Mouse (Mus musculus): ENCODE measurements around the gene Olig3.
"Not testable (repeated sequence)": the region's sequence is repeated elsewhere in the genome, so short reads cannot be mapped to it uniquely, and the experiment has no call there.

Olig3 gene

DNA sequence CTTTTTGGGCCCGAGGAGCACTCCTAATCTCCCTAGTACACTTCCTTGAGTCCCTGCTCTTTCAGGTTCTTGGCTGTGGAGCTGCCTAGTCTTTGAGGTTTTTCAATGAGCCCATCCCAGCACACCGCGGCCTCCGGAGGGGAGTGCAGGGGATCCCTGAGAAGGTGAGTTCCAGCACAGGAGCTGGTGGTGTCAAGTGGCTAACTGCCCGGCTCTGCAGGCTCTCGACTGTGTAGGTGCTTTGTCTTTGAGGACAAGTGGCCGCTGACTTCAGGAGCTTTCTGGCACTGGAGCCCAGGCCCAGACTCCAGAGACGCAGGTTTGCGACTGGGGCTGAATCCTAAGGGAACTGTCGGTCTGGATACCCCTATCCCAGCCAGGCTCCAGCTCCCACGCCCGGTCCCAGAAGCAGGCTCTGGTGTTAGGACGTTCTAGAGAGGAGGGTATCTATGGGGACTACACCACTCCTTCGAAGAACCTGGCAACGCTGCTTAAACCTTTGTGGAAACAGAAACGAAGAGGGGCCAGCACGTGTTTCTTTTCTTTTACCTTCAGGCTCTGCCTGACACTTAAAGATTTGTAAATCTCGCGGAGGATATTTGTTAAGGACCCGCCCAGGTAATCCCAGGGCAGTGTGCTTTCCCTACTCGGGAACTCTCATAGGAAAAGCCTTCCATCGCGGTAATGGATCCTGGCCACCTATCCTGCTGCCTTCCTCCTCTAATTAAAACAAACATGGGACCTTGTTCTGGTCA, 5.4 kb downstream of the Olig3 start:
- DNase-seq (ENCODE audit: low spot score in 2 of 2), result no peak

DNA sequence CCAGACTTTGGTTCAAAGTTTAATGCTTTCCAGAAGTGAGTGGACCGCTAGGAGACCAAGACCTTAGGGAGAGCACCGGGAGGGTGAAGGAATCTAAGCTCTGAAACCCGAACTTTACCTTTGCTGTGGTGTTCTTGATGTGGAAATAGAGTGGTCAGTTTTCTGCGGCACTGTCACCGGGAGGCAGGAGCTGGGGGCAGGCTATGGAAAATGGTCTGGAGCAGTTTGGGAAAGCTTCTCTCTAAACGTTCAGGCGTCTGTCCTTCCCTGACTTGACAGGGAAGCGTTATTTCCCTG, 5.9 kb downstream of the Olig3 start:
- no peak for DNase-seq (ENCODE audit: low spot score in 2 of 2)

DNA sequence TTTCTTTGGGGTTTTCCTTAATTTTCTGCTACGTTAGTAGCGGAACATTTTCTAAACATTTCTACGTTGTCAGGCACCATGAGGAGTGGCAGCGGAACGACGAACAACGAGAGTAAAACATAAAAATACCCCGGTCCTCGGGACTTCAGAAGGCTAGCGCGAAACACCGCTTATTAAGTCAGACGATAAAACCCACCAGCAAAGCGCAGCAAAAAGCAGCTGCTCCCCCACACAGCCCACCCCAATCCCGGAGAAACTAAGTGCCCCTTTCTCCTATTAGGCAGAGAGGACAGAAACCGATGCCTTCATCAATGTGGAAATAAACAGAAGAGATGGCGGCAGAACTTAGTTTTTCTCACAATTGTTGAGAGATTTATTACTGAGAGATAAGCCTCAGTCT, 6.5 kb downstream of the Olig3 start:
- DNase-seq (ENCODE audit: low spot score in 2 of 2), result no peak

DNA sequence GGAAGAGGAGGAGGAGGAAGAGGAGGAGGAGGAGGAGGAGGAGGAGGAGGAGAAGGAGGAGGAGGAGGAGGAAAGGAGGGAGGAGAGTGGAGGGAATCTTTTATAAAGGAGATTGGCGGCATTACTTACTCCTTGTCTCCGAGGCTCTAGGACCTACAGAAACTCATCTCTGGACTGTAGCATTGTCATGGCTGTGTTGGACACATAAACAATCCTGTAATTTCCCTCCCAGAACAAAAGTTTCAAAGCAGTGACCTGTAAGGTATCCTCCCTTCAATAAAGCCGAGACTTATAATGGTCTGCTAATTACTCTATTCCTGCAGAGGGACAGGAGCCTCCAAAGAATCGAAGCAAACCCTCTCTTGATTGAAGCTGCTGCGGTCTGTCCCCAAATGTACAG, 7.0 kb downstream of the Olig3 start:
- DNase-seq (ENCODE audit: low spot score in 2 of 2), result no peak

DNA sequence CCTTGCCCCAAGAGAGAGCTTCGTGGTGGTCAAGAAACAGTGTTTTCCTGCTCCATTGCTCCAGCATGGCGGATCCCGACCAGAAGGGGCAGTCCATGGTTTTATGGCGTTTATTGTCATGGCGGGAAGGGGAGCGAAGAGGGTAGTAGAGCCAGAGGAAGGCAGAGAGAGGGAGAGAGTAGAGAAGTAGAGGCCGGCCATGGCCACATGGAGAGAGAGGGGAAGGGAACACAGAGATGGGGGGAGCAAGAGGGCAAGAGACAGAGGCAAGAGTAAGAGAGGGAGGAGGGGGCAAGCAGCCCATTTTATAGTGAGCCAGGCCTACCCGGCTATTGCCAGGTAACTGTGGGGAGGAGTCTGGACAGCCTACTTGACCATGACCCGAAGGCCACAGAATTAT, 12.8 kb downstream of the Olig3 start:
- no peak for DNase-seq (ENCODE audit: low spot score in 2 of 2)

DNA sequence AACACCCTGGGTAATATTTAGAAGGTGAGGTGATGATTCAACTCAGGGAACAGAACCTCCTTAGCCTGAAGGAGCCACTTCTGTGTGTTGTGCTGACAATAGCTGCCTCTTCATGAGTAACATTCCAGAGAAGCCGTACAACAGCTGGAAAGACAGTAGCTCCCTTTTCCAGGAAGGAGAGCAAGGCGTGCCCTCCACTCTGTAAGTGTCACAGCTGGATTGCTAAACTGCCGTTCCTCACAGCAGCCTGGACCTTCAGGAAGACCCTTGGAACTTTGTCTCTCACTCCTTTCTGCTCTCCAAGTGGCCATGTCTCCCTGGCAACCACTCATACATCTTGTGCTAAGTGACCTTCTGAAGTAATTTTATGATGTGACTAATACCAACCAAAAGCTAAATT, 13.8 kb downstream of the Olig3 start:
- DNase-seq (ENCODE audit: low spot score in 2 of 2), result no peak

DNA sequence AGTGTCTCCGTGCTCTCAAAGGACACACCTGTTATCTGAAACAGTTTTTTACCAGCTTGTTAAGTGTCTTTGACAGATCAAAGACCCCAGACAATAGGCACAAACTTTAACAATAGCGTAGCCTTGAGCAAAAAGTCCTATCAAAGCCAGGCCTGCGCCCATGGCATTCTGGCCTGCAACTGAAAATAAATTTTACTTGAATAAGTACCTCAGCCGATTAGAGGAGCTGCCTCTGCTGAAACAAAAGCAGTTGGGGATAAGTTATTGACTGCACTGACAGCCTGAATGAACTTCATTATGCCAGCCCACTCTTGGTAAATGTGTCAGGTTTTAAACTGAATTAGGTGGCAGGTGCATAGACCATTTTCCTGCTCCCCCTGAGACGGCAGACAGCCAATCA, 15.9 kb downstream of the Olig3 start:
- DNase-seq (ENCODE audit: low spot score in 2 of 2), result no peak

DNA sequence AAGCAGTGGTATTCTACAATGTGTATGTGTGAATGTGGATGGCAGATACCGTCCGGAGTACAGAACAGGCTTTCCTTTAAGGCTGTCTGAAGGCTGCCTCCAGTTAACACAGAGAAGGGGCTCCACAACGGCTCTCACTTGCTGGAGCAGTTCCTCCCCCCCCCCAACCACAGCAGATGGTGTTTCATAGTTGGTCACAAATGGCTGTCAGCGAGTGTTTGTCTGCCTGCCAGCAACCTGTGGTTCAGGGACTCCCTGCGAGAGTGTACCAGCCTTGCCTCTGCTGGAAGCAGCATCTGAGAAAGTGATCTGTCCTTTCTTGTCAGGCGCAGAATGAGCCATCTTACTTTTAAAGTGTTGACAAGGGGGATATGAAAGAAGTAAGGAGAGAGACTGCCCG, 17.5 kb downstream of the Olig3 start:
- DNase-seq (ENCODE audit: low spot score in 2 of 2), result no peak

DNA sequence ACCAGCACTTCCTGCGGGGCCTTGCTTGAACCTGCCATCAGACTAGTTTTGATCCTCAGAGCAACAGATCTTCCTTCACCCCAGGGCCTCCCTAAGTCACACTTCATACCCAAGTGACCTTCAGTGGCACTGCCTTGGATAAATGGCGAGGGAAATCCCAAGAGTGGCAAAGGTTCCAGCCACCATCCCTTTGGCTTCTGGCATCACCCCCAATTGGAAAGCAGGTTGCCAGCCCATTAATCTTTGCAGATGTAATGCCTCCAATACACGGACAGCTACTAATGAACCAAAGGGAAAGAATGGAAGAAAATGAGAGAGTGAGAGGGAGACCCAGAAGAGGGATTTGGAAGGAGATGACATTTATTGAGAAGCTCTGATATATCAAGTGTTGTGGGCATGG, 18.0 kb downstream of the Olig3 start:
- no peak for DNase-seq (ENCODE audit: low spot score in 2 of 2)

DNA sequence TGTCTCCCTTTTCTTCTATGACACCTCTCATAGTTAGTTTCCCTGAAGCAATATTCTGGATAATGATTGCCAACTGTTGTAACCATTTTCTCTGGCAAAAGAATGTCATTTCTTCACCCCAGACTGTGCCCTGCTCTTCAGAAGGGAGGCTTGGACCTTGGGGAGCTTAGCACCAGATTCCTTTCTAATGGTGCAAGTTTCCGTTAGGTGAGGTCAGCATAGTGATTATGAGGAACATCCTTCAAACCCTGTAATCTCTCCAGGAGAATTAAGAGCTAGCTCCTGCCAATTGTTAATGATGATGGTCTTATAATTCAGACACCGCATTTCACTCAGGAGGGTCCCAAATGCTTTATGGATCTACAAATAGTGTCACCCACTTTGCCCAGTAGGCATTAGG, 19.5 kb downstream of the Olig3 start:
- no peak for DNase-seq (ENCODE audit: low spot score in 2 of 2)

DNA sequence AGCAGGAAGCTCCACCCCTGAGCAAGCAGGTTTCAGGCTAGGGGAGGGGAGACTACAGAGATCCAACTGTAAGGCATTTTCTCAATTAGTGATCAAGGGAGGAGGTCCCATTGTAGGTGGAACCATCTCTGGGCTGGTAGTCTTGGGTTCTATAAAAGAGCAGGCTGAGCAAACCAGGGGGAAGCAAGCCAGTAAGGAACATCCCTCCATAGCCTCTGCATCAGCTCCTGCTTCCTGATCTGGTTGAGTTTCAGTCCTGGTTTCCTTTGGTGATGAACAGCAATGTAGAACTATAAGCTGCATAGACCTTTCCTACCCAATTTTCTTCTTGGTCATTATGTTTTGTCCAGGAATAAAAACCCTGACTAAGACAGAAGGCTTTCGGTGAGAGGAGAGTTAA, 24.6 kb downstream of the Olig3 start:
- DNase-seq (ENCODE audit: low spot score in 2 of 2), result not testable (repeated sequence)

DNA sequence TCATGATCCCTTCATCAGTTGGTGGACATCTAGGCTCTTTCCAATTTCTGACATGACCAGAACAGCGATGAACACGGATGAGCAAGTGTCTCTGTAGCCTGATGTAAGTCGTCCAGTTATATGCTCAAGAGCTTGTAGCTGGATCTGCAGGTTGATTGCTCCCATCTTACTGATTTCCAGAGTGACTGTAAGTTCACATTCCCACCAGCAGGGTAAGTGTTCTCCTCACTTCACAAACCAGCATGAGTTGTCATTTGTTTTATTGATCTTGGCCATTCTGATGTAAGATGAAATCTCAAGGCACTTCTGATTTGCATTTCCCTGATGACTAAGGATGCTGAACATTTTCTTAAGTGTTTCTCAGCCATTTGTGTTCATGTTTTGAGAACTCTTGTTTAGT, 27.8 kb downstream of the Olig3 start:
- no peak for DNase-seq (ENCODE audit: low spot score in 2 of 2)

DNA sequence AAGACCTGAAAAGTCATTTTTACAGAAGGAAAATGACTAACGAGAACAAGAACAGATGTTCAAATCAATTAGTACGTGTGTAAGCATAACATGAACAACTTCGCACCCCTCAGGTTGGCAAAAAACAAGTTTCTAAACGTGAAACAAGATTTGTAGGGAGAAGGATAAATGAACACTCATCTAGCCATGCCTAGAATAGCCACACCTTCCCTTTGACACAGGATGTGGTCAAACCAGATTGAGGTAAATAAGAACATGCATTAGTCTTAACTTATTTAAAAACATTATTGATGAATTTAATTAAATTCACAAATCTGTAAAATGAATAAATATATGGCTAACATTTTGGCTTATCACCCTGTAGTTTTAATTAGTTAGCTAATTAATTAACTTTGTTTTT, 35.5 kb downstream of the Olig3 start:
- DNase-seq (ENCODE audit: low spot score in 2 of 2), result no peak

DNA sequence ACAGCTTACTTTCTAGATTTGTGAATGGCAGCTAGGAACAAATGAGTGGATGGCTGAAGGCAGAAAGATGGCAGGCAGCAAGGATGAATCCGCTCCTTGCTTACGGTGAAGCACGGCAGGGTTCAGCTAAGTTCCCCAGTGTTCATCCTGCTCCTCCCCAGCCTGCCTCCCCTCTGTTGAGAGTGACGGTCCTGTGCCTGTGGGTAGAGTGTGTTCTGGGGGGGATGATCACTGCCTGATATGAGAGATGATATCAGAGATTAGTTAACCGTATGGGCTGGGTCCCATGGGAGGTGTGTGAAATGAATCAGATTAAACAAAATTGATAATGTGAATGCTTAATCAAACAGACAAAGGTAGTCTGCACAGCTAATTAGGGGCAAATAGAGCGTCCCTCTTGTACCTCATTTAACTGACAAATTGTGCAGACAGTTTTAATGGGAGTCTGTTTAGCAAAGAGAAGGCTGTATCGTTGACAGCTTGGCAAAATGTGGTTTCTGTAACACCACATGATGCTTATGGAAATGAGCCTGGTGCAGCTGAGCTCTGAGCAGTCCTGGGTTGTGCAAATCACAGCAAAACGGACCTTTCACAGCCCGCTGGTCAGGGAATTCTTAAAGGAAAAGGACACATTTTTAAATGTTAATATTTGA, 40.3 kb downstream of the Olig3 start:
- DNase-seq (ENCODE audit: low spot score in 2 of 2), result no peak

DNA sequence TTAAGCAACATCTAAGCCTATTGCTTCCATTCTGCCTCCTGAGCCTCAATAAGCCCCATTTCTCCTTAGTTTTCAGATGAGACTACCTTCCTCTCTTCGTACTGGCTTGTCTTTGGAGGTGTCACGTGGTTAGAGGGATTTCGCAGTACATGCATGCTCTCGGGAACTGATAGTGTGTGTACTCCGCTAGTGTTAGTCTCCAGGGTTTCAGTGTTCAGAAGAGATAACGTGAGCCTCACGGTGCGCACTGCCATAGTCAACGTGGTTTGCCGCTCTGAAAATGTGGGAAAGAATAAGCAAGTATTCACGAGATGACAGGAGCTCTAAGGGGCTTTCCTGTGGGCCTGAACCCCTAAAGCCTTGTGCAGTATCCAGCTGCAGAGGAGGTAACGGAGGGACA, 41.1 kb downstream of the Olig3 start:
- DNase-seq (ENCODE audit: low spot score in 2 of 2), result no peak

DNA sequence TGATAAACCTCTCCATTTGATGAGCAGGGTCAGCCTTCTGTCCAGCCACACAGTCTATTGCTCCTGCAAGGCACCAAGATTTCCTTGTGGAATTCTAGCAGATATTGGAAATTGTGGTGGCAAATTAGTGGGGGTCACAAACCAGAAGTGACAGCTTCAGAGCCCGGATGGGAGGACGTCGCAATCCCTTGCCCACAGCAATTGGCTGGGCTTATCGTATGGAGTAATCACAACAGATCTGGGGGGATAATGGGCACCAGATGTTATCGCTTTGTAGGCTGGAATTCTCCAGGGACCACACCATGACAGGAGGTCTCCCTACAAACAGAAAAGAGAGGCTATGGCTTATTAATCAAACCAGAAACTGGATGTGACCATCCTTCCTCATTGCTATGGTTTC, 44.8 kb downstream of the Olig3 start:
- DNase-seq (ENCODE audit: low spot score in 2 of 2), result no peak

DNA sequence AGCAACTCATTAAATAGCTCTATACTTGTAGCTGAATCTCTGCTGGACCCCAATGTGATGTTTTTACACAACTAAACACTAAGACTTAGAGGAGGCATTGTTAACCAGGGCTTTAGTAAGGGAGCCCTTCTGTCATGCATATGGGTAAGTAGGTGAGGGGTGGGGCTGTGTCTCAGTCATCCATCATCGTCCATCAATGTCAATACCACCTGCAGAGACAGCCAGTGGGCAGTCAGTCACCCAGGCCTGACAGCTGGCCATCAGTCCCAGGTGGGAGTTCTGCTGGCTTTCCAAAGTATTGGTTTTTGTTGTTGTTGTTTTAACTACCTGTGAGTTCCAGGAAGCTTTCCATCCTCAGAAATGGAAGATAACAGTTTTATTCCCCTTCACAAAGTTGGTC, 48.1 kb downstream of the Olig3 start:
- DNase-seq (ENCODE audit: low spot score in 2 of 2), result no peak

DNA sequence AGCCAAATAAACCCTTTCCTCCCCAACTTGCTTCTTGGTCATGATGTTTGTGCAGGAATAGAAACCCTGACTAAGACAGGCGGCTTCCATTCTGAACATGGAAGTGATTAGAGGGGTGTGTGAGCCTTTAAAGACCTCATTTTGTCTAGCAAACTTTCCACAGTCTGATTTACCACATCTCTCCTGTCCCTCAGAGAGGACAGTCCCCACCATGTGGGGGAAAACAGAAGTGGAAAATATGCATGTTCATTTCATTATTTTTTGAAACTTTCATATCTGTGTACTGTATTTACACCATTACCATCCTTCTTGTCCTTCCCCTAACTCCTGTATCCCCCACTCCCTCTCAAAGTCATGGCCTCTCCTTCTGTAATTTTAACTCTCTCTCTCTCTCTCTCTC, 49.6 kb downstream of the Olig3 start:
- DNase-seq (ENCODE audit: low spot score in 2 of 2), result no peak

DNA sequence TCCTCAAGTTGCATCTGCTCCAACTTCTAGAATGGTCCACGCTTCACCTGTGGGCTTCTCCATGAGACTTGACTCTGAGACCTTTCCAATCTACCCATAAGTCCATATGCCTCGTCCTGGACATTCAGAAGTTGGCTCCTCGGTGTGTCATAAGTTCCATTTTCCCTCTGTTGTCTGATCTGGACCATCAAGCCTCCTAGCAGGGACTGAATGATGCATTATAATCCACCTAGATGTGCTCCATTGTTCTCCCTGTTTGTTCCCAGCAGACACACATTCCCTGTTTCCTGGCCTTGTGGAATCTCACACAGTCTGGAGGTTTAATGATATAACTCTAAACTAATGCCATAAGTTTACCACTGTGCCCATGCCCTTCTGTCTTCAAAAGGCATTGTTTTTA, 50.8 kb downstream of the Olig3 start:
- no peak for DNase-seq (ENCODE audit: low spot score in 2 of 2)

Measured in natural killer cell, adult 2 months (primary cell).